Mouse (Mus musculus) thymus, adult 2 months (tissue): ENCODE measurements around the gene Son. TPM values are rescaled to one million over a fixed set of nuclear protein-coding genes. Genes with fewer than 3 reads are reported as not detected.

Experiments used
- DNase-seq: peaks from one replicate; pipeline ENCODE4 v3.0.0; 2021
- H3K27ac ChIP-seq: fragments of 200-500 bp; 2 replicates; pipeline ENCODE4 v1.5.1; 2012; ENCODE audit warnings: low read length, control low read depth; ENCODE audit not compliant: control insufficient read depth, insufficient read depth
- H3K27me3 ChIP-seq: fragments of 200-500 bp; 2 replicates; pipeline ENCODE4 v1.6.1; 2012; ENCODE audit warnings: mild to moderate bottlenecking, low read length, moderate library complexity, mixed read lengths; ENCODE audit not compliant: control insufficient read depth, insufficient read depth
- H3K36me3 ChIP-seq: fragments of 200-500 bp; 2 replicates; pipeline ENCODE4 v1.6.1; 2012; ENCODE audit warnings: mild to moderate bottlenecking, low read length, moderate library complexity; ENCODE audit not compliant: control insufficient read depth, insufficient read depth
- H3K4me1 ChIP-seq: fragments of 200-500 bp; replicated peaks from 2 replicates; pipeline ENCODE4 v1.6.1; 2012; ENCODE audit warnings: low read length; ENCODE audit not compliant: control insufficient read depth, insufficient read depth
- H3K4me3 ChIP-seq: fragments of 200-500 bp; 2 replicates; pipeline ENCODE4 v1.5.1; 2012; ENCODE audit warnings: mild to moderate bottlenecking, low read length, control low read depth, moderate library complexity; ENCODE audit not compliant: control insufficient read depth, insufficient read depth
- CTCF ChIP-seq: fragments of 200-500 bp; IDR thresholded peaks from 2 replicates; pipeline ENCODE4 v1.5.1; 2012; ENCODE audit warnings: mild to moderate bottlenecking, control low read depth, low read length, moderate library complexity, borderline replicate concordance; ENCODE audit not compliant: control insufficient read depth, poor library complexity, insufficient read depth; ENCODE audit errors: extremely low read depth
- POLR2A ChIP-seq: fragments of 200-500 bp; IDR thresholded peaks from 2 replicates; pipeline ENCODE4 v1.6.1; 2012; ENCODE audit warnings: mild to moderate bottlenecking, low read length, control low read depth, moderate library complexity; ENCODE audit not compliant: control insufficient read depth, poor library complexity, insufficient read depth; ENCODE audit errors: extremely low read depth
- WGBS: fragments of 180-500 bp; shearing (Covaris S2); methylation state at CpG from one replicate; pipeline ENCODE4 v1.1.7; 2018; 5-methylcytosine and 5-hydroxymethylcytosine counted together
- polyA plus RNA-seq: library from polyadenylated mRNA; depleted of rRNA; stranded (reverse); fragments of >200 nt; gene quantifications from 2 replicates; pipeline ENCODE4 v1.2.3, GENCODE M21; 2012

The Son gene
- polyA plus RNA-seq, 1 experiment: 258 TPM

- TF ChIP-seq POLR2A (no peak), CTCF (no peak)
- no peak for DNase-seq
- Histone ChIP-seq H3K27ac (no peak overlapping the region), H3K36me3 (peaks cover 80% of the 10 kb centered on the region), H3K4me1 (no peaks in the 10 kb centered on the region; the same call in 1 of the 2 replicates), H3K4me3 (no peak overlapping the region), H3K27me3 (no peaks in the 10 kb centered on the region)
- 97% methylated on average over 9 of the region's 9 CpGs for WGBS
Observed at GRCm38 (mm10) chr16:91655285-91655684, 8.0 kb downstream of the Son start.

DNA sequence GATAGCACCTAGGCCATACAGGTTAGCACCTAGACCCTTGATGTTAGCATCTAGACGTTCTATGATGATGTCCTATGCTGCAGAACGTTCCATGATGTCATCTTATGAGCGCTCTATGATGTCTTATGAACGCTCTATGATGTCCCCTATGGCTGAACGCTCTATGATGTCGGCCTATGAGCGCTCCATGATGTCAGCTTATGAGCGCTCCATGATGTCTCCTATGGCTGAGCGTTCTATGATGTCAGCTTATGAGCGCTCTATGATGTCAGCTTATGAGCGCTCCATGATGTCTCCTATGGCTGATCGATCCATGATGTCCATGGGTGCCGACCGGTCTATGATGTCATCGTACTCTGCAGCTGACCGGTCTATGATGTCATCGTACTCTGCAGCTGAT, 10.0 kb downstream of the Son start:
- no peaks in the 10 kb centered on the region for H3K4me1 ChIP-seq
- no peak for DNase-seq
- WGBS: 99% methylated on average over 17 of the region's 17 CpGs
- H3K36me3 ChIP-seq: peaks cover 88% of the 10 kb centered on the region
- TF ChIP-seq POLR2A: no peak
- no peak overlapping the region for H3K4me3 ChIP-seq
- H3K27ac ChIP-seq: no peak overlapping the region
- H3K27me3 ChIP-seq: no peaks in the 10 kb centered on the region

- Histone ChIP-seq H3K4me1 (no peaks in the 10 kb centered on the region), H3K36me3 (peaks cover 95% of the 10 kb centered on the region), H3K27me3 (no peaks in the 10 kb centered on the region), H3K4me3 (no peak overlapping the region), H3K27ac (no peak overlapping the region)
- DNase-seq: no peak
- WGBS: 95% methylated on average over 5 of the region's 5 CpGs
- no peak for TF ChIP-seq POLR2A
- TF ChIP-seq CTCF: no peak
Observed at GRCm38 (mm10) chr16:91658471-91658870, 11.2 kb downstream of the Son start.

DNA sequence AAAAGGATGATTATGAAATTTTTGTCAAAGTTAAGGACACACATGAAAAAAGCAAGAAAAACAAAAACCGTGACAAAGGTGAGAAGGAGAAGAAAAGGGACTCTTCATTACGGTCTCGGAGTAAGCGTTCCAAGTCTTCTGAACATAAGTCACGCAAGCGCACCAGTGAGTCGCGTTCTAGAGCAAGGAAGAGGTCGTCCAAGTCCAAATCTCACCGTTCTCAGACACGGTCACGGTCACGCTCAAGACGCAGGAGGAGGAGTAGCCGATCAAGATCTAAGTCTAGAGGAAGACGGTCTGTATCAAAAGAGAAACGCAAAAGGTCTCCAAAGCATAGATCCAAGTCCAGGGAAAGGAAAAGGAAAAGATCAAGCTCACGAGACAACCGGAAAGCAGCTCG, 12.5 kb downstream of the Son start:
- Histone ChIP-seq H3K4me1 (no peaks in the 10 kb centered on the region), H3K27ac (no peak overlapping the region), H3K4me3 (no peak overlapping the region), H3K27me3 (no peaks in the 10 kb centered on the region), H3K36me3 (peaks cover 94% of the 10 kb centered on the region)
- DNase-seq: no peak
- TF ChIP-seq POLR2A: no peak
- no peak for TF ChIP-seq CTCF
- 99% methylated on average over 20 of the region's 20 CpGs for WGBS

GRCm38 (mm10) chr16:91661397-91661796, 14.1 kb downstream of the Son start:
- no peak overlapping the region for H3K4me3 ChIP-seq
- WGBS: 95% methylated on average over 1 of the region's 1 CpGs
- H3K27ac ChIP-seq: no peak overlapping the region
- no peaks in the 10 kb centered on the region for H3K4me1 ChIP-seq
- TF ChIP-seq POLR2A: no peak
- no peak for TF ChIP-seq CTCF
- DNase-seq: no peak
- H3K27me3 ChIP-seq: no peaks in the 10 kb centered on the region
- H3K36me3 ChIP-seq: peaks cover 94% of the 10 kb centered on the region

DNA sequence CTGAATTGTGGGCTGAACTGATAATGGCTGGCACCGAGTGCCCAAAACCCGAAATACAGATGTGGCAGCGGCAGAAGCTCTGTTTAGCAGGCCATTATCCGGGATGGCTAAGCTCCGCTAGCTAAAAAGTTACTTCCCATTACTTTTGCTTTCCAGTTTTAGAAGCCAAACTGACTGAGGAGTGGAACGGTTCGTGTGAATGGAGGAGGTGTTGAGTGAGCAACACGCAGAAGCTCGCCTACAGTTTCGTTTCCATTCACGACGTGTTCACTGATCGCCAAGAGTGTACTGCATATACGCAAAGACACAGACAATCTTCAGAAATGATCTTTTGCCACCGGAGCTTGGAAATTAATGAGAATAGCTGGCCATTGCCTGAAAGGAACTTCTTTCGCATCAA, 15.0 kb downstream of the Son start:
- no peaks in the 10 kb centered on the region for H3K4me1 ChIP-seq
- WGBS: 95% methylated on average over 16 of the region's 16 CpGs
- peaks cover 94% of the 10 kb centered on the region for H3K36me3 ChIP-seq
- no peak for TF ChIP-seq POLR2A
- TF ChIP-seq CTCF: no peak
- H3K27ac ChIP-seq: no peak overlapping the region
- DNase-seq: no peak
- no peak overlapping the region for H3K4me3 ChIP-seq
- no peaks in the 10 kb centered on the region for H3K27me3 ChIP-seq

DNA sequence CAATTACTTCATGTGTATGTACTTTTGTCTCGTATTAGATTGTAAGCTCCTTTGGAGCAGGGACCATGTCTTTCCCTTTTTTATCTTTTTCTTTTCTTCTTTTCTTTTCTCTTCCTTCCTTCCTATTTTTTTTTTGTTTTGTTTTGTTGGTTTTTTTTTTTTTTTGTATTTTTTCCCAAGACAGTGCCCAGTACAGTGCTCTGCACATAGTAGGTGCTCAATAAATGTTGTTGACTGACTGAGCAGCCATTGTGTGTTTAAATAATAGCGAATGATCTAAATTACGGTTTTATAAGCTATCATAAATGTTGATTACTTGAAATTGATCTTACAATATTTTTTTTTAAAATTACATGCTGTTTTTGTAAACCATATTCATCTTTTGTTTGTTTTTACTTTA, 16.5 kb downstream of the Son start:
- Histone ChIP-seq H3K4me1 (no peaks in the 10 kb centered on the region), H3K27ac (no peak overlapping the region), H3K36me3 (peaks cover 93% of the 10 kb centered on the region), H3K27me3 (no peaks in the 10 kb centered on the region), H3K4me3 (no peak overlapping the region)
- TF ChIP-seq CTCF (no peak), POLR2A (no peak)
- no peak for DNase-seq
- WGBS: 98% methylated on average over 3 of the region's 3 CpGs
